Mouse (Mus musculus): ENCODE measurements around the gene 4930558K02Rik. TPM values are rescaled to one million over a fixed set of nuclear protein-coding genes. Genes with fewer than 3 reads are reported as not detected.

The 4930558K02Rik gene
- polyA plus RNA-seq, 1 experiment from 2014 or later, result not detected

GRCm38 (mm10) chr1:161924321-161924720 is 55.1 kb downstream of the 4930558K02Rik start:
- H3K4me3 ChIP-seq, result no peak overlapping the region
- 81% methylated on average over 3 of the region's 3 CpGs for WGBS
- no peak overlapping the region for H3K27ac ChIP-seq (replicated peaks)
- H3K4me1 ChIP-seq, result peaks cover 14% of the 10 kb centered on the region
- DNase-seq (ENCODE audit: low spot score), result no peak
- H3K9me3 ChIP-seq, result no peaks in the 10 kb centered on the region
- no peaks in the 10 kb centered on the region for H3K36me3 ChIP-seq (replicated peaks)
- H3K27me3 ChIP-seq (replicated peaks; ENCODE audit: low read depth, poor library complexity, severe bottlenecking), result no peaks in the 10 kb centered on the region

- H3K36me3 ChIP-seq (replicated peaks), result no peaks in the 10 kb centered on the region
- no peak for DNase-seq (ENCODE audit: low spot score)
- H3K4me1 ChIP-seq, result peaks cover 31% of the 10 kb centered on the region
- H3K4me3 ChIP-seq, result no peak overlapping the region
- no peaks in the 10 kb centered on the region for H3K9me3 ChIP-seq
- H3K27ac ChIP-seq (replicated peaks), result no peak overlapping the region
- WGBS, result 83% methylated on average over 6 of the region's 6 CpGs
- H3K27me3 ChIP-seq (replicated peaks; ENCODE audit: low read depth, poor library complexity, severe bottlenecking), result no peaks in the 10 kb centered on the region
Measured at GRCm38 (mm10) chr1:161921928-161922327, 57.5 kb downstream of the 4930558K02Rik start.

GRCm38 (mm10) chr1:161920475-161921454 is 58.7 kb downstream of the 4930558K02Rik start:
- 84% methylated on average over 9 of the region's 9 CpGs for WGBS
- Histone ChIP-seq H3K36me3 (replicated peaks) (no peaks in the 10 kb centered on the region), H3K27ac (replicated peaks) (no peak overlapping the region), H3K27me3 (replicated peaks; ENCODE audit: low read depth, poor library complexity, severe bottlenecking) (no peaks in the 10 kb centered on the region), H3K4me3 (no peak overlapping the region), H3K4me1 (peaks cover 41% of the 10 kb centered on the region), H3K9me3 (no peaks in the 10 kb centered on the region)
- no peak for DNase-seq (ENCODE audit: low spot score)

GRCm38 (mm10) chr1:161919594-161919993 is 59.8 kb downstream of the 4930558K02Rik start:
- Histone ChIP-seq H3K27ac (replicated peaks) (no peak overlapping the region), H3K4me1 (peaks cover 41% of the 10 kb centered on the region), H3K9me3 (no peaks in the 10 kb centered on the region), H3K4me3 (no peak overlapping the region), H3K36me3 (replicated peaks) (no peaks in the 10 kb centered on the region), H3K27me3 (replicated peaks; ENCODE audit: low read depth, poor library complexity, severe bottlenecking) (no peaks in the 10 kb centered on the region)
- DNase-seq (ENCODE audit: low spot score), result no peak
- 92% methylated on average over 2 of the region's 2 CpGs for WGBS

GRCm38 (mm10) chr1:161918682-161919372 is 60.6 kb downstream of the 4930558K02Rik start:
- 37% methylated on average over 7 of the region's 7 CpGs for WGBS
- peaks cover 41% of the 10 kb centered on the region for H3K4me1 ChIP-seq
- H3K4me3 ChIP-seq, result peak overlapping the region; percentile 3; the same call in 1 of the 2 replicates
- H3K36me3 ChIP-seq (replicated peaks), result no peaks in the 10 kb centered on the region
- DNase-seq (ENCODE audit: low spot score), result peak; percentile 44
- H3K27ac ChIP-seq (replicated peaks), result peak overlapping the region; percentile 57
- H3K9me3 ChIP-seq, result no peaks in the 10 kb centered on the region
- no peaks in the 10 kb centered on the region for H3K27me3 ChIP-seq (replicated peaks; ENCODE audit: low read depth, poor library complexity, severe bottlenecking)

DNA sequence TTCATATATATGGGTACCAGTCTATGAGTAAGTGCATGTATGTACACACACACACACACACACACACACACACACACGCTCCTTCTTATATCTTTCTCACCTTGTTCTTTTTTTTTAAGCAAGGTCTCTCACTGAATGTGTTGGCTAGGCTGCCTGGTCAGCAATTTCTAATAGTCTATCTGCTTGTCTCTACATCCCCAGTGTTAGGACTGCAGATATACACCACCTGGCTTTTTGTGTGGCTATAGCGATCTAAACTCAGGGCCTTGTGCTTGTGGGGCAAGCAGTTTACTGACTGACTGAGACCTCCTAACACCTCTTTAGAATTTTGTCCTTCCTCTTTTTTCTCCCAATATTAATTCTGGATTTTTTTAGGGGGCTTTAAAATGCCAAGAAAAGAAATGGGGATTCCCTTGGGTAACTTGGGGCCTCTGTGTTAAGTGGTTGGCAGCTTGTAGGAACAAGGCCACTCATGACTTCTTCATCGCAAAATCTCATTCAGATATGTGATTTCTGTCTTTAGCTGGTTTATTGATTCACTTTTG is 61.4 kb downstream of the 4930558K02Rik start:
- Histone ChIP-seq H3K4me1 (peaks cover 45% of the 10 kb centered on the region), H3K4me3 (no peak overlapping the region), H3K36me3 (replicated peaks) (no peaks in the 10 kb centered on the region), H3K27ac (replicated peaks) (peak overlapping the region; percentile 57), H3K9me3 (no peaks in the 10 kb centered on the region), H3K27me3 (replicated peaks; ENCODE audit: low read depth, poor library complexity, severe bottlenecking) (no peaks in the 10 kb centered on the region)
- 82% methylated on average over 3 of the region's 3 CpGs for WGBS
- no peak for DNase-seq (ENCODE audit: low spot score)

DNA sequence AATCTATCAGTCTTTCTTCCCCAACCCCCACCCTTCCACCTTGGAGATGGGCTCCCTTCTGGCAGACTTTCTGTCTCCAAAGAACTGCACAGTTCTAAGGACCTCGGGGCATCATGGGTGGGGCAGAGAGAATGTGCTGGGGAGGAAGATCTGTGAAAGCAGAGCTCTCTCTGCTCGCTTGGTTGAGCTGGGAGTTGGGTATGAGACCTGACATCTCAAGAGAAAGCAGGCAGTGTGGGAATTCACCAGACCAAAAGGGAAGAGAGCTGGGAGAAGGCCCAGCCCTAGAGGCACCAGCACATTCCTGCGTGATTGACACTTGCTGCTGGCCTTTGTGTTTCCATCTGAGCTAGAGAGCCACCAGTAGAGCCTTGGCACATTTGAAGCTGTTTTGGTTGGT is 63.4 kb downstream of the 4930558K02Rik start:
- peak; percentile 18 for DNase-seq (ENCODE audit: low spot score)
- peak overlapping the region; percentile 48; the same call in 1 of the 2 replicates for H3K27ac ChIP-seq (replicated peaks)
- no peaks in the 10 kb centered on the region for H3K36me3 ChIP-seq (replicated peaks)
- WGBS, result 26% methylated on average over 3 of the region's 3 CpGs
- H3K4me1 ChIP-seq, result peaks cover 45% of the 10 kb centered on the region
- no peak overlapping the region for H3K4me3 ChIP-seq
- H3K9me3 ChIP-seq, result no peaks in the 10 kb centered on the region
- H3K27me3 ChIP-seq (replicated peaks; ENCODE audit: low read depth, poor library complexity, severe bottlenecking), result no peaks in the 10 kb centered on the region

- no peak overlapping the region for H3K4me3 ChIP-seq
- DNase-seq (ENCODE audit: low spot score), result no peak
- no peaks in the 10 kb centered on the region for H3K36me3 ChIP-seq (replicated peaks)
- no peaks in the 10 kb centered on the region for H3K9me3 ChIP-seq
- no peaks in the 10 kb centered on the region for H3K27me3 ChIP-seq (replicated peaks; ENCODE audit: low read depth, poor library complexity, severe bottlenecking)
- H3K27ac ChIP-seq (replicated peaks), result no peak overlapping the region
- WGBS, result 71% methylated on average over 7 of the region's 7 CpGs
- H3K4me1 ChIP-seq, result peaks cover 27% of the 10 kb centered on the region
Measured at GRCm38 (mm10) chr1:161913648-161913984, 65.8 kb downstream of the 4930558K02Rik start.

DNA sequence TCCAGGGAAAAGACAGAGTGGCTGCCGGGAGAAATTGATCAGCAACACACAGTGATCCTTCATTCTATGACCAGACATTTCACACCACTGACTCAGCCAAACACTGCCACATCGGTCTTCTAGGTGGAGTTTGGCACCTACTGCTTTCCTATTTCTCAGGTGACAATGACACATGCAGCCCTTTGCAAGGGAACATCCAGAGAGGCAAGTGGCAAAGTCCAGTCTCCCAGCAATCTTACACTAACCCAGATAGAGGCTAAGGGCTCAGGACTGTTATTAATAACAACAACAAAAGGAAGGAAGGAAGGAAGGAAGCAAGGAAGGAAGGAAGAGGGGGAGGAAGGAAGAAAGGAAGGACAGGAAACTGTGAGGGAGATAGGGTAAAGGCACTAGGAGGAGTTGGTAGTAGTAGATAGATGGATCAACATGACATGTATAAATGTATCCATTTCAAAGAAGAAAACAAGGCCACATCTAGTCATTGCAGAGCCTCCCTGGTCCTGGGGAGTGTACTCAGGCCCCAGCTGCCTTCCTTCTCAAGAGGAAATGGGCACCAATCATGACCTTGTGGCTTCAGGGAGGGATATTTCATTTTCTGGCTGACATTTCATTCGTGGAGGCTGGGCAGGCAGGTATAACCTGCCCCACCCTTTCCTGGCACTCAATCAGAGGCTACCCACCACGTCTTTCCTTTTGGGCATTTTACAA is 66.3 kb downstream of the 4930558K02Rik start:
- Histone ChIP-seq H3K27ac (replicated peaks) (no peak overlapping the region), H3K36me3 (replicated peaks) (no peaks in the 10 kb centered on the region), H3K4me1 (peaks cover 24% of the 10 kb centered on the region), H3K9me3 (no peaks in the 10 kb centered on the region), H3K4me3 (no peak overlapping the region), H3K27me3 (replicated peaks; ENCODE audit: low read depth, poor library complexity, severe bottlenecking) (no peaks in the 10 kb centered on the region)
- 67% methylated on average over 4 of the region's 4 CpGs for WGBS
- no peak for DNase-seq (ENCODE audit: low spot score)

- no peaks in the 10 kb centered on the region for H3K9me3 ChIP-seq
- peaks cover 11% of the 10 kb centered on the region for H3K4me1 ChIP-seq
- no peaks in the 10 kb centered on the region for H3K27me3 ChIP-seq (replicated peaks; ENCODE audit: low read depth, poor library complexity, severe bottlenecking)
- H3K36me3 ChIP-seq (replicated peaks), result no peaks in the 10 kb centered on the region
- no peak overlapping the region for H3K27ac ChIP-seq (replicated peaks)
- no peak overlapping the region for H3K4me3 ChIP-seq
- WGBS, result 84% methylated on average over 8 of the region's 8 CpGs
- DNase-seq (ENCODE audit: low spot score), result no peak
Measured at GRCm38 (mm10) chr1:161909074-161909473, 70.4 kb downstream of the 4930558K02Rik start.

- H3K27ac ChIP-seq (replicated peaks), result peak overlapping the region; percentile 40
- H3K9me3 ChIP-seq, result no peaks in the 10 kb centered on the region
- H3K36me3 ChIP-seq (replicated peaks), result no peaks in the 10 kb centered on the region
- peaks cover 7% of the 10 kb centered on the region for H3K4me1 ChIP-seq
- peak; percentile 27 for DNase-seq (ENCODE audit: low spot score)
- no peak overlapping the region for H3K4me3 ChIP-seq
- WGBS, result 33% methylated on average over 2 of the region's 2 CpGs
- no peaks in the 10 kb centered on the region for H3K27me3 ChIP-seq (replicated peaks; ENCODE audit: low read depth, poor library complexity, severe bottlenecking)
Measured at GRCm38 (mm10) chr1:161907795-161908457, 71.5 kb downstream of the 4930558K02Rik start.

DNA sequence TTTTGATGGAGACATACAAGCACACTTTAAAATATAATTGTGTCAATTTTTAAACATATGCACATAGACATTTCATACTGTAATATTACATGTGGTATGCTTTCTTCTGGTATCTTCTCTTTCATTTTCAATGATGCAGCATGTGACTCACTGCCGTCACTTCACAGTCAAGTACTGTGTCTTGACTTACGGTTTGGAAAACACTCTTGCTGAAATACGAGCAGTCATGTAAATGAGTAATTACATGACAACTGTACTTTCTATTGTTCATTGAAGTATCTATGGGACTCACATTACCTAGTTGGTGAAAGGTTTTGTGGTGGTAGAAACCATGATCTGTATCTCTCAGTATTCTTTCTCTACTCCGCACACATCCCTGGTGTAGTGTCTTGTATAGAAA is 72.3 kb downstream of the 4930558K02Rik start:
- Histone ChIP-seq H3K4me3 (no peak overlapping the region), H3K4me1 (peaks cover 7% of the 10 kb centered on the region), H3K36me3 (replicated peaks) (no peaks in the 10 kb centered on the region), H3K27ac (replicated peaks) (no peak overlapping the region; the same call in 1 of the 2 replicates), H3K27me3 (replicated peaks; ENCODE audit: low read depth, poor library complexity, severe bottlenecking) (no peaks in the 10 kb centered on the region), H3K9me3 (no peaks in the 10 kb centered on the region)
- 89% methylated on average over 4 of the region's 4 CpGs for WGBS
- DNase-seq (ENCODE audit: low spot score), result no peak

All from embryonic facial prominence, embryonic 10.5 days (tissue).